7 mouse cellular contexts compared by ENCODE assay signal in the genomic region with DNA sequence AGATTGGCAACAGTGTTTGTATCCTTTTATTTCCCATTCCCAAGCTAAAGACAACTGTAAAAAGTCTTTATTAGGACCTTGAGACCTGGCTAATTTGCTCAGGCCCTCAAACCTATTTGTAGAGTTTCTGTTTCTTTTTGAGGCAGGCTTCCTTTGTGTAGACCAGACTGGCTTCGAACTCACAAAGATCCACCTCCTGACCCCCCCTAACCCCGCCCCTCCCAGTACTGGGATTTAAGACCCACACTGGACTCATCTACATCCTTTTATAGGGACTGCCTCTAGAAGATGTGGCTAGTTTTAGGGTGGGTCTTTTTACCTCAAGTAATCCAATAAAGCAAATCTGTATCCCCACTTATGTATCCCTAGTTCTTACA. TPM values are rescaled to one million over a fixed set of nuclear protein-coding genes. Genes with fewer than 3 reads are reported as not detected.
DNase-seq lines count a peak whose midpoint lies in the region; ATAC-seq and TF ChIP-seq lines count a peak whose summit lies in the region.

No protein-coding gene starts in this region.

- TF ChIP-seq EP300 in stomach, postnatal 0 days (optimal IDR thresholded peaks at IDR 0.05), result no peak

- H3K4me3 ChIP-seq in neural tube, embryonic 11.5 days (ENCODE audit: low read depth, low read length), result peak overlapping the region; percentile 96
- H3K4me3 ChIP-seq in forebrain, embryonic 12.5 days (replicated peaks), result peak overlapping the region; percentile 91
- H3K4me3 ChIP-seq in liver, embryonic 11.5 days (ENCODE audit: low read depth, low read length), result peak overlapping the region; percentile 90
- peak overlapping the region; percentile 91 for H3K4me3 ChIP-seq in stomach, postnatal 0 days (ENCODE audit: low read depth, low read length)

- peak overlapping the region; percentile 35; the same call in 1 of the 2 replicates for H3K9ac ChIP-seq in neural tube, embryonic 11.5 days (ENCODE audit: low read length)
- H3K9ac ChIP-seq in forebrain, embryonic 12.5 days, result no peak overlapping the region
- peak overlapping the region; percentile 37 for H3K9ac ChIP-seq in liver, embryonic 11.5 days (ENCODE audit: low read depth, low read length)
- no peak overlapping the region for H3K9ac ChIP-seq in stomach, postnatal 0 days (ENCODE audit: low read length)

- no peaks in the 10 kb centered on the region for H3K9me3 ChIP-seq in neural tube, embryonic 11.5 days (ENCODE audit: control insufficient read depth, low read length)
- no peaks in the 10 kb centered on the region for H3K9me3 ChIP-seq in forebrain, embryonic 12.5 days
- H3K9me3 ChIP-seq in liver, embryonic 11.5 days (ENCODE audit: control insufficient read depth, low read length), result no peaks in the 10 kb centered on the region
- H3K9me3 ChIP-seq in stomach, postnatal 0 days (ENCODE audit: control insufficient read depth, low read length), result no peaks in the 10 kb centered on the region

- no peak for TF ChIP-seq CTCF in stomach, postnatal 0 days (IDR thresholded peaks at IDR 0.05; ENCODE audit: low read depth)

- no peaks in the 10 kb centered on the region for H3K27me3 ChIP-seq in neural tube, embryonic 11.5 days (ENCODE audit: control insufficient read depth, insufficient read depth, low read length)
- H3K27me3 ChIP-seq in forebrain, embryonic 12.5 days, result peaks cover 31% of the 10 kb centered on the region
- H3K27me3 ChIP-seq in liver, embryonic 11.5 days (replicated peaks; ENCODE audit: control insufficient read depth, insufficient read depth, low read length), result no peaks in the 10 kb centered on the region
- H3K27me3 ChIP-seq in stomach, postnatal 0 days (ENCODE audit: control insufficient read depth, insufficient read depth, low read length), result no peaks in the 10 kb centered on the region

- H3K4me2 ChIP-seq in neural tube, embryonic 11.5 days (ENCODE audit: low read depth), result peak overlapping the region; percentile 34
- peak overlapping the region; percentile 41 for H3K4me2 ChIP-seq in forebrain, embryonic 12.5 days
- H3K4me2 ChIP-seq in liver, embryonic 11.5 days, result peak overlapping the region; percentile 72
- H3K4me2 ChIP-seq in stomach, postnatal 0 days (replicated peaks; ENCODE audit: low read depth), result peak overlapping the region; percentile 21

- H3K27ac ChIP-seq in neural tube, embryonic 11.5 days (ENCODE audit: low read depth, low read length), result no peak overlapping the region
- peak overlapping the region; percentile 93; the same call in 1 of the 2 replicates for H3K27ac ChIP-seq in forebrain, embryonic 12.5 days
- peak overlapping the region; percentile 40 for H3K27ac ChIP-seq in liver, embryonic 11.5 days (ENCODE audit: low read depth, low read length)
- H3K27ac ChIP-seq in stomach, postnatal 0 days (replicated peaks), result peak overlapping the region; percentile 8

- WGBS in neural tube, embryonic 11.5 days, result 17% methylated on average over 2 of the region's 2 CpGs
- WGBS in forebrain, embryonic 12.5 days, result 11% methylated on average over 2 of the region's 2 CpGs
- WGBS in liver, embryonic 11.5 days, result 8% methylated on average over 2 of the region's 2 CpGs
- WGBS in stomach, postnatal 0 days, result 21% methylated on average over 2 of the region's 2 CpGs

- peaks cover 4% of the 10 kb centered on the region for H3K36me3 ChIP-seq in neural tube, embryonic 11.5 days (ENCODE audit: control insufficient read depth, insufficient read depth, low read length)
- H3K36me3 ChIP-seq in forebrain, embryonic 12.5 days (replicated peaks), result peaks cover 29% of the 10 kb centered on the region
- peaks cover 15% of the 10 kb centered on the region; the same call in 1 of the 2 replicates for H3K36me3 ChIP-seq in liver, embryonic 11.5 days (ENCODE audit: control insufficient read depth, insufficient read depth, low read length)
- H3K36me3 ChIP-seq in stomach, postnatal 0 days (ENCODE audit: control insufficient read depth, insufficient read depth, low read length), result peaks cover 3% of the 10 kb centered on the region

- peaks cover 6% of the 10 kb centered on the region for H3K4me1 ChIP-seq in neural tube, embryonic 11.5 days (ENCODE audit: control insufficient read depth, insufficient read depth, low read length)
- peaks cover 23% of the 10 kb centered on the region for H3K4me1 ChIP-seq in forebrain, embryonic 12.5 days
- peaks cover 14% of the 10 kb centered on the region for H3K4me1 ChIP-seq in liver, embryonic 11.5 days (replicated peaks; ENCODE audit: control insufficient read depth, insufficient read depth, low read length)
- H3K4me1 ChIP-seq in stomach, postnatal 0 days (replicated peaks; ENCODE audit: control insufficient read depth, insufficient read depth), result peaks cover 4% of the 10 kb centered on the region; the same call in 1 of the 2 replicates

- no peak for DNase-seq in neural tube, embryonic 11.5 days (ENCODE audit: low spot score)
- no peak for DNase-seq in neural tube, embryonic 10.5 days (ENCODE audit: extremely low spot score, low spot score)
- DNase-seq in liver, embryonic 11.5 days (ENCODE audit: low spot score), result peak; percentile 54
- no peak for DNase-seq in stomach, postnatal 0 days (ENCODE audit: low spot score)
- DNase-seq in embryo, embryonic 10 days (ENCODE audit: low spot score), result no peak
- no peak for DNase-seq in embryo, embryonic 11 days

- ATAC-seq in neural tube, embryonic 11.5 days (ENCODE audit: insufficient read depth, low FRiP score, low TSS enrichment), result 0 out of 2 replicates have a peak, but pooled peaks have one; percentile 17
- ATAC-seq in forebrain, embryonic 12.5 days (ENCODE audit: low FRiP score), result peak; percentile 37
- 0 out of 2 replicates have a peak, but pooled peaks have one; percentile 1 for ATAC-seq in liver, embryonic 11.5 days (replicated peaks; ENCODE audit: low FRiP score)
- no peak for ATAC-seq in stomach, postnatal 0 days (ENCODE audit: low FRiP score, low TSS enrichment)

RNA-seq across cellular contexts. Expression of a gene that starts 0.4 kb away (rescaled TPM):
- polyA plus RNA-seq in neural tube, embryonic 11.5 days (2014; fragmentation: Nextera tagmentation; extraction: Ambion mirVana), result 133 and 134 TPM in 2 replicates
- polyA plus RNA-seq in forebrain, embryonic 12.5 days (2016; fragmentation: Nextera tagmentation; extraction: Ambion mirVana), result 228 and 238 TPM in 2 replicates
- polyA plus RNA-seq in liver, embryonic 11.5 days (2014; fragmentation: Nextera tagmentation; extraction: Ambion mirVana), result 78.2 and 86.3 TPM in 2 replicates
- 72.2 and 74.2 TPM in 2 replicates for polyA plus RNA-seq in stomach, postnatal 0 days (2015; fragmentation: Nextera tagmentation; extraction: Ambion mirVana)

RNA-seq across cellular contexts. Expression of a gene that starts 4.5 kb away (rescaled TPM):
- 4.6 and 8.4 TPM in 2 replicates for polyA plus RNA-seq in neural tube, embryonic 11.5 days (2014; fragmentation: Nextera tagmentation; extraction: Ambion mirVana)
- polyA plus RNA-seq in forebrain, embryonic 12.5 days (2016; fragmentation: Nextera tagmentation; extraction: Ambion mirVana), result 5.1 and 7.0 TPM in 2 replicates
- polyA plus RNA-seq in liver, embryonic 11.5 days (2014; fragmentation: Nextera tagmentation; extraction: Ambion mirVana), result 16.5 and 21.9 TPM in 2 replicates
- polyA plus RNA-seq in stomach, postnatal 0 days (2015; fragmentation: Nextera tagmentation; extraction: Ambion mirVana), result 386 TPM in 2 replicates

RNA-seq across cellular contexts. Expression of a gene that starts 4.5 kb away (rescaled TPM):
- polyA plus RNA-seq in neural tube, embryonic 11.5 days (2014; fragmentation: Nextera tagmentation; extraction: Ambion mirVana), result 11.2 and 12.7 TPM in 2 replicates
- 8.1 and 8.6 TPM in 2 replicates for polyA plus RNA-seq in forebrain, embryonic 12.5 days (2016; fragmentation: Nextera tagmentation; extraction: Ambion mirVana)
- 21.4 and 22.7 TPM in 2 replicates for polyA plus RNA-seq in liver, embryonic 11.5 days (2014; fragmentation: Nextera tagmentation; extraction: Ambion mirVana)
- polyA plus RNA-seq in stomach, postnatal 0 days (2015; fragmentation: Nextera tagmentation; extraction: Ambion mirVana), result 66.7 and 73.6 TPM in 2 replicates

RNA-seq across cellular contexts. Expression of a gene that starts 16.9 kb away (rescaled TPM):
- not detected in 2 replicates for polyA plus RNA-seq in neural tube, embryonic 11.5 days (2014; fragmentation: Nextera tagmentation; extraction: Ambion mirVana)
- polyA plus RNA-seq in forebrain, embryonic 12.5 days (2016; fragmentation: Nextera tagmentation; extraction: Ambion mirVana), result 0.19 and 0.24 TPM in 2 replicates
- not detected in 2 replicates for polyA plus RNA-seq in liver, embryonic 11.5 days (2014; fragmentation: Nextera tagmentation; extraction: Ambion mirVana)
- 271 and 299 TPM in 2 replicates for polyA plus RNA-seq in stomach, postnatal 0 days (2015; fragmentation: Nextera tagmentation; extraction: Ambion mirVana)

RNA-seq across cellular contexts. Expression of a gene that starts 18.9 kb away (rescaled TPM):
- 77.3 and 77.7 TPM in 2 replicates for polyA plus RNA-seq in neural tube, embryonic 11.5 days (2014; fragmentation: Nextera tagmentation; extraction: Ambion mirVana)
- polyA plus RNA-seq in forebrain, embryonic 12.5 days (2016; fragmentation: Nextera tagmentation; extraction: Ambion mirVana), result 71.7 and 73.2 TPM in 2 replicates
- 44.9 and 46.4 TPM in 2 replicates for polyA plus RNA-seq in liver, embryonic 11.5 days (2014; fragmentation: Nextera tagmentation; extraction: Ambion mirVana)
- 63.4 and 68.2 TPM in 2 replicates for polyA plus RNA-seq in stomach, postnatal 0 days (2015; fragmentation: Nextera tagmentation; extraction: Ambion mirVana)

Comparison
In these comparisons a context has a peak if more than half of its experiments do, and no peak if none do; other contexts are left out.
1. H3K4me2 ChIP-seq: peak in every context shown above with its lines; median percentile 72 in liver, embryonic 11.5 days; 41 in forebrain, embryonic 12.5 days; 34 in neural tube, embryonic 11.5 days; 21 in stomach, postnatal 0 days.
2. H3K9ac ChIP-seq: peak in neural tube, embryonic 11.5 days (single experiment) and liver, embryonic 11.5 days (single experiment); none in forebrain, embryonic 12.5 days (single experiment) and stomach, postnatal 0 days (single experiment).
3. RNA of a gene that starts 4.5 kb away (polyA plus RNA-seq): 386 TPM in stomach, postnatal 0 days; 16.5 to 21.9 TPM in liver, embryonic 11.5 days, 5.1 to 7.0 TPM in forebrain, embryonic 12.5 days and 4.6 to 8.4 TPM in neural tube, embryonic 11.5 days; every median in the first group is over 10 times any median in the second.
4. Peak in every context shown above with its lines, with median percentiles within 50 percentile points of each other: H3K4me3 ChIP-seq.